Mouse (Mus musculus): Measurements from ENCODE around the gene Gm21677. TPM values are rescaled to one million over a fixed set of nuclear protein-coding genes. Genes with fewer than 3 reads are reported as not detected.

Gene Gm21677
- polyA plus RNA-seq (2017; shearing (Covaris generic)) = not detected

DNA sequence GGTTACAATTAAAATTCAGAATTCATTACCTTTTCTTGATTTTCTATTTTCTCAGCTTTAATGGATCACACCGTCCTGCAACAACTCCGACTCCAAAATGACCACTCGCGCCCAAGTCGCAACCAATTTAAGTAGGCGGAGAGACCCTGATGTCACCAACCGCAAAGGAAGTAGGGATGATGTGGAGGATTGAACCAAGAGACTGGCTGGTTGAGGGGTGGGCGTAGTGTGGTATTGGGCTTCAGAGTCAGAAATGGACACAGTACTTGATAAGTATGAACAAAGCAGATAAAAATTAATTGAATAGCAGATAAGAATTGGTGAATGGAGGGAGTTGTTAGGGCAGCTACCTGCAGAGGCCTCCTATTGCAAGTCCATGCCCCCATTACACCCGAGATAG is at the start of gene Gm21677:
Gene Gm21677 (minus strand): TSS at position 101 of the 400 bp plus-strand sequence.

GRCm38 (mm10) chrY:3345229-3345628 is 39.0 kb upstream of the Gm21677 start, which contains the start of gene Gm21693:
TSS of gene Gm21693 (minus strand) at chrY:3345329.

Other genes with a start within 250 kb of the Gm21677 start
- not detected for gene Gm21693, start 38.9 kb upstream of the Gm21677 start, polyA plus RNA-seq (2017; shearing (Covaris generic))
- not detected for gene Gm21704, start 103.7 kb upstream of the Gm21677 start, polyA plus RNA-seq (2017; shearing (Covaris generic))
- not detected for gene Gm21708, start 103.7 kb upstream of the Gm21677 start, polyA plus RNA-seq (2017; shearing (Covaris generic))

Measured in inflammation-experienced regulatory T-cells, adult 16 weeks (primary cell).